Mouse (Mus musculus): ENCODE measurements around the gene Adh7.

Gene Adh7

GRCm38 (mm10) chr3:138254205-138254604, 36.6 kb downstream of the Adh7 start:
- DNase-seq (ENCODE audit: low read depth), result no peak

GRCm38 (mm10) chr3:138255366-138255765, 37.8 kb downstream of the Adh7 start:
- DNase-seq (ENCODE audit: low read depth), result no peak

GRCm38 (mm10) chr3:138255780-138256550, 38.4 kb downstream of the Adh7 start:
- no peak for DNase-seq (ENCODE audit: low read depth)

DNA sequence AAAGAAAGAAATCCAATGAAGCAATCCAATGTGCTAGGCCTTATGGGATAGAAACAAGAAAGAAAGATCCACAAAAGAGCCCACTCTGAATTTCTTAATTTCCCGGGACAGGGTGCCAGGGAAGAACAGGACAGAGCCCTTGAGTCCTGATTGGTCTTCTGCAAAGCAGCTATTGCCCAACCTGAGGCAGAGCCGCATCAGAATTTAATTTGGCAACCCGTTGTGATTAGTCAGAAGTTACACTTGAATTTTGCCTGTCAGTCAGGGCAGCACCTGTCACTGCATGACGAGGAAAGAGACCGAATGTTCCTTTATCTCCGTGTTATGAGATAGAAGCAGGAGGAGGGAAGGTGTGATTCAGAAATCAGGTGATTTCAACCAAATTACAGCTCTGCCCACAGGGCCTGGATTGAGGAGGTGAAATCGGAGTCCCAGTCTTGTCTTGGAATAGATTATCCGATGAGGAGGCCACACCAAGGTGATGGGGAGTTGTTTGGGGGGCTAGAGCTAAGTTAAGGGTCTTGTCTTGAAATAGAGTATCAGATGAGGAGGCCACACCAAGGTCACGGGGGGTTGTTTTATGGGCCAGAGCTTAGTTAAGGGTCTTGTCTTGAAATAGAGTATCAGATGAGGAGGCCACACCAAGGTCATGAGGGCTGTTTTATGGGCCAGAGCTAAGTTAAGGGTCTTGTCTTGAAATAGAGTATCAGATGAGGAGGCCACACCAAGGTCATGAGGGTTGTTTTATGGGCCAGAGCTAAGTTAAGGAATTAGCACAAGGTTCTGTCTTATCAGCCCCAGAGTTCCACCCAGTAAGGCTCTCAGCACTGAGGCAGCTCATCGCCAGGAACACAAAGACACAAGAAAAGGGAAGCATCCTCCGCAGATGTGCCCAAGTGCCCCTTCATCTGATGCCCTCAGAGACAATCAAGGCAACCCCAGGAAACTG, 43.4 kb downstream of the Adh7 start, which contains the start of gene Adh1:
Gene Adh1, plus strand, starts transcription at position 271 of the 949 bp plus-strand sequence.
- DNase-seq (ENCODE audit: low read depth), result no peak

DNA sequence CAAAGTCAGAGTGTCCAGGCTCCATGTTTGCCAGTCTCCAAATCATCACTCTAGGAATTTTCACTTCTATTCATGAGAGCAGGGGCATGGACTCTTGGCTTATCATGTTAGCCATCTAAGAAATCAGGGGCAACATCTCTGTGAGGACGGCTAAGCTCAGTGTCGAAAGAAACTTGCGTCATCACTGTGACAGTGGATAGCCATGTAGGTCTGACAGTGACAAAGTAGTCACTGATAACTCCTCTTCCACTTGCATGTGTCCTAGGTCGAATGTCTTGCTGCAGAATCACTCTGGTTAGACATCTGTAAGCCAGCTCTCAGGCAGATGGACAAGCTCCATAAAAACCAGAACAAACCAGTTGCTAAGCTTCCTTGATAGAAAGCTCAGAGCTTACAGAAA, 45.0 kb downstream of the Adh7 start:
- no peak for DNase-seq (ENCODE audit: low read depth)

DNA sequence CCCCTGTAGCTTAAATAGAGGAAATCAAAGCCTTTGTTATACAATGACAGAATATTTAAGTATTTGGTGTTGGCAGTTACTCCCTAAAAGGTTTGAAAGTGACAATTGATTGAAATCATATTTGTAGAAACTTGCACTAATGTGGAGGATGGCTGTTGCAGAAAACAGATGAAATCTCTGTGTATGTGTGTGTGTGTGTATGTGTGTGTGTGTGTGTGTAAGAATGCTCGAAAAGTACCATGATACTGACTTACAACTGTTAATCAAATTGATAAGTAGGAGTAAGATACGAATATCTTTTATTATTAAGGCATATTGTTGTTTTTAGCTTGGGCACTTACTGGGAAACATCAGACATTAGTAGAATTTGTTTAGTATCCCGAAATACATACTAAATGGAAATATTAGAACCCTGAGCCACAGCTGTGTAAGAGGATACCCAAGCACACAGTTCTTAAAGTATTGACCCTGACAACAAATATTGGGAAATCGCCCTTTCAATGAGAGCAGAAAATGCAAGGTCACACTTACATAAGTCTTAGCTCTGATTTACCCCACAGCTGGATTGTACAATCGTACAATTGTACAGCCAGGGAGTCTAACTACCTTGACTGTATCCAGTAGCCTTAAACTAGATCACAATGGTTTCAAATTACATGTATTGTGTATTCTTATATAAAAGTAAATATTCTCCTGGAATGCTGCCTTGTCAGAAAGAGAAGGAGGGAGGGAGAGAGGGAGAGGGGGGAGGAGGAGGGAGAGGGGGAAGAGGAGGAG, 45.8 kb downstream of the Adh7 start:
- DNase-seq (ENCODE audit: low read depth), result no peak

DNA sequence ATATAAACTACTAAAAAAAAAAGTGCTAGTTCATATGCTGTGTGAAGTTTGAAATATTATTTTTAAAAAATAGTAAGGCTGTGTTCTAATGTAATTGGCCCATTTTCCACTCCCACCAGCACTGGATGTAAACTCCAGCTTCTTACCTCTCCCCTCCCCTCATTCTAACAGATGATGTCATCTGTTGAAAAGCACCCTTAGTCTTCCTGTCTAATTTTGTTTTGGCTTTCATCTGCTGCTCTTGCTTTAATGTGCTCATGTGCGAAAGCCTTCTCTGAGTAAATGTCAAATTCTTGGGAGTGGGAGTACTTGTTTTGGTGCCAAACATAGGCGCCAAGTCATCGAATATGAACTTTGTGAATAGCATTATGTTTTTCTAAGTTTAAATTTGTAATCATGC, 47.1 kb downstream of the Adh7 start:
- DNase-seq (ENCODE audit: low read depth), result no peak

- DNase-seq (ENCODE audit: low read depth), result no peak
Observed at GRCm38 (mm10) chr3:138270507-138270906, 52.9 kb downstream of the Adh7 start.

DNA sequence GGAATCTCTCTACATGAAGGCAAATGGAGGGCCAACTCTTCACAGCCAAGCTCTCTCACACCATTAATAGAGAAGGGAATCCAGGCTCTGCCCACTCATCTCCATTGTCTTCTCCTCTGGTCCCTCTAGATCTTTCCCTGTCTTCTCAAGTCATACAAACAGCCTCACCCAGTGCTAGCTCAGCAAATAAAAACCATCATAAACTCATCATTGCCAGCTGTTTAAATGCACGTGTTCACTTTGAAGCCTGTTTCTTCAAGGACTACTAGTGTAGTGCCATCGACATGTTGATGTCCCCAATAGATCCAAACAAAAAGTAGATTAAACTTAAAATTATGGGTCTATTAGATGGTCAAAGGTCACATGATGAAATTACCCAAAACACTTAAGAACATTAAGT, 53.7 kb downstream of the Adh7 start:
- no peak for DNase-seq (ENCODE audit: low read depth)

- DNase-seq (ENCODE audit: low read depth), result no peak
Observed at GRCm38 (mm10) chr3:138273080-138273479, 55.5 kb downstream of the Adh7 start.

DNA sequence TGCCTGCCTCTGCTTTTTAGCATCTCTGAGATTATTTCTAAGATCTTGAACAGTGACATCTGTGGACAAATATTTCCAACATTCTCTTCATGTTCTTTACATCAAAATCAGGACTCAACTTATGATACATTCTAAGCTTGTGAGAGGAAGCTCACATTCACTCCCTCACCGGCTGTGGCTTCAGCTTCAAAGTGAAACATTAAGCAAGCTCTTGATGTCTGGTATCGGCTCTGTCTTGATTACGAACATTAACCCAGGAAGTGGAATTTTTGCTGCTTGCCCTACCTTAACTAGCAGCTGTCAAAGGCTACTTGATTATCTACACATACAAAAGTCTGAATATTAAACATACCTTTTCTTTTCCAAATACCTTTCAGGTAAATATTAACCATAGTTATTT, 57.5 kb downstream of the Adh7 start:
- DNase-seq (ENCODE audit: low read depth), result no peak

DNA sequence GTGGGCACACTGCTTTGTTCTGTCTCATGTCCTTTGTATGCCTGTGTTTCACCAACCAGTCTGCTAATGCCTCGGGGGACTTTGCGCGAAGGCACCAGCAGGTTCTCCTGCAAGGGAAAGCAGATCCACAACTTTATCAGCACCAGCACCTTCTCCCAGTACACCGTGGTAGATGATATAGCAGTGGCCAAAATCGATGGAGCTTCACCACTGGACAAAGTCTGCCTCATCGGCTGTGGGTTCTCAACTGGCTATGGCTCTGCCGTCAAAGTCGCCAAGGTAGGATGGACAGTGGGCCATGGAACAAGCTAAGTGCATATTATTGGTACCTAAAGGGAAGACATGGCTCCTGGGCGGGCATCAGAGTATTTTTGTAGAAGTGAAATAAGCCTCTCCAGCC, 65.0 kb downstream of the Adh7 start:
- no peak for DNase-seq (ENCODE audit: low read depth)

Data from c-Kit-positive CD71-negative TER-119-negative erythroid progenitor cells, embryonic 14.5 days (primary cell).